Mouse (Mus musculus) C2C12 (cell line): Measurements from ENCODE around the gene Cdh4.

ENCODE experiments used
- CTCF ChIP-seq: IDR thresholded peaks from one replicate; pipeline ENCODE4 v1.5.1; 2011; ENCODE audit not compliant: control insufficient read depth, insufficient read depth, insufficient read length
- MAX ChIP-seq: IDR thresholded peaks from one replicate; pipeline ENCODE4 v1.6.1; 2011; ENCODE audit warnings: mild to moderate bottlenecking, control low read depth
- MYOD1 ChIP-seq: IDR thresholded peaks from one replicate; pipeline ENCODE4 v1.6.1; 2011; ENCODE audit warnings: low read depth; ENCODE audit not compliant: control insufficient read depth, insufficient read length

DNA sequence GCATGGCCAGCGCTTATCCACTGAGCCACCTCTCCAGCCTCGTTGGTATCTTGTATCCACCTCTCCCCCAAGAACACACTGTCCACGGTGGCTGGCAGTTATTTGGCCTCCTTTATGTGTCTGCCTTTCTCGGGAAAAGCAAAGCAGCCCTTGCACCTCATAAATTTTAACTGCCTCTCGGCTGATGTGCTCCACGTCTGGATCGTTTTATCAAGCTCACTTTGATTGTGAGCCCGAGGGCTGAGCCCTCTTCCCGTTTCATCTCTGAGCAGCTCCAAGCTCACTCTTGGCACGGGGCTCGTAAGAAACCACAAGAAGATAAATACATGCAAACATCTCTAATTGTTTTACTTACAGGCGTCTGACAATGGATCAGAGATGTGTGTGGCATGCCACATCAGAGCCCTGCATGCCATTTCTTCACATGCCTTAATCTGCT is 245.0 kb downstream of the Cdh4 start:
- no peak for TF ChIP-seq CTCF
- no peak for TF ChIP-seq MAX
- TF ChIP-seq MYOD1 = no peak
